In the genomic region with DNA sequence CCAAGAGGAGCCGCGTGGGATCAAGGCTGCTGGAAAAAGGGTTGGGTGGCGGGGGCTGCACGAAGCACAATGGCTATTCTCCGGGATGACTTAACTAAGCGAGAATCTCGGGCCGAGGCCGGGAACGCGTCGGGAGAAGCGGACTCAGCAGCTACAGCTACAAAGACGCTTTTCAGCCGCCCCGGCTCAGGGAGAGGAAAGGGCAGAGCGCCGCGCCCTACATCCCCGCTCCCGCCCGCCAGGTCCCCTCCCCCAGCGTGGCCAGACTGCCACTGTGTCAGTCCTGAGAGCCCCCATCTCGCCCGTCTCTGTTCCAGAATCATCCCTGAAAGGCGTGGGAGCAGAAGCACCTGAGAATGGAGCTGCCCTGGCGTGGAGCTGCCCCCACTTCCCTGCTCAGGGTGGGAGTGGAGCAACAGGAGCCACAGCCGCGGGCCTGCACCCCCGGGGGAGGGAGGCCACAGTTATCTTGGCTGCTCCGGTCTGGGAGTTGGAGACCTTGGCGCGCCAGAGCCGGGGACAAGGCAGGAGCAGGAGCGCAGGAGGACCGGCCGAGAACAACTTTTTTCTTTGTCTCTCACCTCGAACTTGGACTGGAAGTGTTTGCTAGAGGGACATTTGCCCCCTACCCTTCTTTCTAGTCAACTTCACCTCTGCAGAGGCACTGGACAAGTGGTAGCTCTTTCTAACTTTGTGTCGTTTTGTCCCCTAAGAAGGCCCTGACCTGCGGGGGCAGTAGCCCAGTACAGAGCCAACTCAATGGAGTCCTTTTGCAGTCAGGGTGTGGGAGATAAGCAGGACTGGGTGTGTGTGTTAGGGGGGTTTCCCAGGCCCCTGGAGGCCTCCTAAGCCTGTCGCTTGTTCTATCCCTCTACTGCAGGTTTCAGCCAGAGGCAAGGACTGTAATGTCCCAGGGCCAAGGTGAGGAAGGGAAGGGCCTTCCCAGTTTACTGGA, we compare ENCODE assay signal across 8 mouse cellular contexts. TPM values are rescaled to one million over a fixed set of nuclear protein-coding genes. Genes with fewer than 3 reads are reported as not detected.
DNase-seq lines count a peak whose midpoint lies in the region; ATAC-seq and TF ChIP-seq lines count a peak whose summit lies in the region.

No protein-coding gene starts in this region.

- no peak for ATAC-seq in heart, embryonic 15.5 days (replicated peaks; ENCODE audit: insufficient number of reproducible peaks, insufficient read depth, low FRiP score, low read depth)
- no peak for ATAC-seq in limb, embryonic 13.5 days (ENCODE audit: low FRiP score, low read depth)
- ATAC-seq in midbrain, embryonic 15.5 days (replicated peaks): no peak

- H3K27ac ChIP-seq in bone marrow macrophage, adult 2 months (ENCODE audit: insufficient read depth, low read depth, low read length): no peak overlapping the region
- H3K27ac ChIP-seq in heart, embryonic 15.5 days: no peak overlapping the region
- H3K27ac ChIP-seq in limb, embryonic 13.5 days: 0 out of 2 replicates have a peak overlapping the region, but pooled peaks have one; percentile 22
- no peak overlapping the region for H3K27ac ChIP-seq in midbrain, embryonic 15.5 days

- H3K36me3 ChIP-seq in heart, embryonic 15.5 days: no peaks in the 10 kb centered on the region
- no peaks in the 10 kb centered on the region for H3K36me3 ChIP-seq in limb, embryonic 13.5 days
- no peaks in the 10 kb centered on the region for H3K36me3 ChIP-seq in midbrain, embryonic 15.5 days (replicated peaks)

- TF ChIP-seq CTCF in bone marrow macrophage, adult 2 months (IDR thresholded peaks at IDR 0.05; ENCODE audit: low read depth, low read length): no peak

- TF ChIP-seq POLR2A in bone marrow macrophage, adult 2 months (IDR thresholded peaks at IDR 0.05; ENCODE audit: borderline replicate concordance, low read depth, low read length): no peak

- peak; percentile 27 for DNase-seq in gastrocnemius, postnatal 10 days
- no peak for DNase-seq in gastrocnemius, postnatal 36 days
- DNase-seq in layer of hippocampus, postnatal 36 days: no peak
- no peak for DNase-seq in cerebellum, adult 11-12 months

- peaks cover 69% of the 10 kb centered on the region for H3K27me3 ChIP-seq in heart, embryonic 15.5 days
- H3K27me3 ChIP-seq in limb, embryonic 13.5 days: peaks cover 98% of the 10 kb centered on the region
- peaks cover 76% of the 10 kb centered on the region for H3K27me3 ChIP-seq in midbrain, embryonic 15.5 days (replicated peaks)

- peaks cover 2% of the 10 kb centered on the region; the same call in 1 of the 2 replicates for H3K4me1 ChIP-seq in bone marrow macrophage, adult 2 months (ENCODE audit: control insufficient read depth, insufficient read depth, low read length)
- H3K4me1 ChIP-seq in heart, embryonic 15.5 days (replicated peaks): peaks cover 57% of the 10 kb centered on the region
- H3K4me1 ChIP-seq in limb, embryonic 13.5 days: peaks cover 45% of the 10 kb centered on the region
- H3K4me1 ChIP-seq in midbrain, embryonic 15.5 days: peaks cover 33% of the 10 kb centered on the region

- H3K4me2 ChIP-seq in heart, embryonic 15.5 days: peak overlapping the region; percentile 95
- peak overlapping the region; percentile 99 for H3K4me2 ChIP-seq in limb, embryonic 13.5 days (replicated peaks)
- H3K4me2 ChIP-seq in midbrain, embryonic 15.5 days: peak overlapping the region; percentile 43

- peak overlapping the region; percentile 2; the same call in 1 of the 2 replicates for H3K9ac ChIP-seq in heart, embryonic 15.5 days
- peak overlapping the region; percentile 58 for H3K9ac ChIP-seq in limb, embryonic 13.5 days
- peak overlapping the region; percentile 2; the same call in 1 of the 2 replicates for H3K9ac ChIP-seq in midbrain, embryonic 15.5 days

- no peaks in the 10 kb centered on the region for H3K9me3 ChIP-seq in heart, embryonic 15.5 days (replicated peaks)
- no peaks in the 10 kb centered on the region for H3K9me3 ChIP-seq in limb, embryonic 13.5 days
- H3K9me3 ChIP-seq in midbrain, embryonic 15.5 days: no peaks in the 10 kb centered on the region

- 4% methylated on average over 41 of the region's 41 CpGs for WGBS in heart, embryonic 15.5 days
- WGBS in limb, embryonic 13.5 days: 3% methylated on average over 41 of the region's 41 CpGs
- WGBS in midbrain, embryonic 15.5 days: 2% methylated on average over 41 of the region's 41 CpGs

- H3K4me3 ChIP-seq in bone marrow macrophage, adult 2 months (ENCODE audit: insufficient read depth, low read length): peak overlapping the region; percentile 62
- H3K4me3 ChIP-seq in heart, embryonic 15.5 days: peak overlapping the region; percentile 55
- peak overlapping the region; percentile 58 for H3K4me3 ChIP-seq in limb, embryonic 13.5 days
- H3K4me3 ChIP-seq in midbrain, embryonic 15.5 days: peak overlapping the region; percentile 52

- intact Hi-C loops in gastrocnemius, postnatal 36 days (cut with DNase I): no loop called here

RNA-seq across cellular contexts. Expression of a gene that starts 1.6 kb away (rescaled TPM):
- 1 to 10 TPM; 2.1 to 2.7 TPM for total RNA-seq in gastrocnemius, postnatal 10 days (2021)
- 1 to 10 TPM; 1.9 to 3.1 TPM for total RNA-seq in gastrocnemius, postnatal 36 days (2021)
- 9.8 and 11.8 TPM in 2 replicates for polyA plus RNA-seq in bone marrow macrophage, adult 2 months (2012; ENCODE audit: insufficient read depth, insufficient read length, missing spikeins)
- 5.9 and 6.7 TPM in 2 replicates for polyA plus RNA-seq in heart, embryonic 15.5 days (2015; fragmentation: Nextera tagmentation; extraction: Ambion mirVana)
- 18.4 and 20.1 TPM in 2 replicates for polyA plus RNA-seq in limb, embryonic 13.5 days (2015; fragmentation: Nextera tagmentation; extraction: Ambion mirVana)
- polyA plus RNA-seq in midbrain, embryonic 15.5 days (2015; fragmentation: Nextera tagmentation; extraction: Ambion mirVana): 35.5 and 35.9 TPM in 2 replicates
- total RNA-seq in layer of hippocampus, postnatal 36 days (2021): 1 to 10 TPM; 6.8 to 7.0 TPM

RNA-seq across cellular contexts. Expression of a gene that starts 2.4 kb away (rescaled TPM):
- 1 to 10 TPM; 3.6 to 4.0 TPM for total RNA-seq in gastrocnemius, postnatal 10 days (2021)
- under 1 TPM; 0.41 to 0.96 TPM for total RNA-seq in gastrocnemius, postnatal 36 days (2021)
- not detected in 2 replicates for polyA plus RNA-seq in bone marrow macrophage, adult 2 months (2012; ENCODE audit: insufficient read depth, insufficient read length, missing spikeins)
- 2.1 and 4.2 TPM in 2 replicates for polyA plus RNA-seq in heart, embryonic 15.5 days (2015; fragmentation: Nextera tagmentation; extraction: Ambion mirVana)
- polyA plus RNA-seq in limb, embryonic 13.5 days (2015; fragmentation: Nextera tagmentation; extraction: Ambion mirVana): 0.59 and 0.80 TPM in 2 replicates
- 0.35 and 0.73 TPM in 2 replicates for polyA plus RNA-seq in midbrain, embryonic 15.5 days (2015; fragmentation: Nextera tagmentation; extraction: Ambion mirVana)
- total RNA-seq in layer of hippocampus, postnatal 36 days (2021): under 1 TPM; 0.12 to 0.15 TPM

RNA-seq across cellular contexts. Expression of a gene that starts 22.1 kb away (rescaled TPM):
- total RNA-seq in gastrocnemius, postnatal 10 days (2021): 1 to 10 TPM; 8.1 to 9.9 TPM
- 1 to 10 TPM; 6.3 to 7.6 TPM for total RNA-seq in gastrocnemius, postnatal 36 days (2021)
- polyA plus RNA-seq in bone marrow macrophage, adult 2 months (2012; ENCODE audit: insufficient read depth, insufficient read length, missing spikeins): 22.0 and 25.7 TPM in 2 replicates
- 10.7 and 13.7 TPM in 2 replicates for polyA plus RNA-seq in heart, embryonic 15.5 days (2015; fragmentation: Nextera tagmentation; extraction: Ambion mirVana)
- 22.5 and 26.1 TPM in 2 replicates for polyA plus RNA-seq in limb, embryonic 13.5 days (2015; fragmentation: Nextera tagmentation; extraction: Ambion mirVana)
- 35.5 and 38.3 TPM in 2 replicates for polyA plus RNA-seq in midbrain, embryonic 15.5 days (2015; fragmentation: Nextera tagmentation; extraction: Ambion mirVana)
- total RNA-seq in layer of hippocampus, postnatal 36 days (2021): 10 to 100 TPM; 16.4 to 22.6 TPM

RNA-seq across cellular contexts. Expression of a gene that starts 24.9 kb away (rescaled TPM):
- total RNA-seq in gastrocnemius, postnatal 10 days (2021): 10 to 100 TPM; 46.9 to 59.9 TPM
- 10 to 100 TPM; 42.7 to 46.4 TPM for total RNA-seq in gastrocnemius, postnatal 36 days (2021)
- polyA plus RNA-seq in bone marrow macrophage, adult 2 months (2012; ENCODE audit: insufficient read depth, insufficient read length, missing spikeins): 69.1 and 75.3 TPM in 2 replicates
- 7.6 and 9.3 TPM in 2 replicates for polyA plus RNA-seq in heart, embryonic 15.5 days (2015; fragmentation: Nextera tagmentation; extraction: Ambion mirVana)
- 14.7 and 14.9 TPM in 2 replicates for polyA plus RNA-seq in limb, embryonic 13.5 days (2015; fragmentation: Nextera tagmentation; extraction: Ambion mirVana)
- polyA plus RNA-seq in midbrain, embryonic 15.5 days (2015; fragmentation: Nextera tagmentation; extraction: Ambion mirVana): 11.9 and 13.5 TPM in 2 replicates
- total RNA-seq in layer of hippocampus, postnatal 36 days (2021): 100 to 1,000 TPM in 1 of 2 experiments, 10 to 100 TPM in 1; 81.4 to 101 TPM

RNA-seq across cellular contexts. Expression of a gene that starts 38.5 kb away (rescaled TPM):
- 100 to 1,000 TPM; 188 to 204 TPM for total RNA-seq in gastrocnemius, postnatal 10 days (2021)
- 10 to 100 TPM; 21.8 to 23.2 TPM for total RNA-seq in gastrocnemius, postnatal 36 days (2021)
- polyA plus RNA-seq in bone marrow macrophage, adult 2 months (2012; ENCODE audit: insufficient read depth, insufficient read length, missing spikeins): 872 and 1,013 TPM in 2 replicates
- polyA plus RNA-seq in heart, embryonic 15.5 days (2015; fragmentation: Nextera tagmentation; extraction: Ambion mirVana): 1,310 and 1,493 TPM in 2 replicates
- polyA plus RNA-seq in limb, embryonic 13.5 days (2015; fragmentation: Nextera tagmentation; extraction: Ambion mirVana): 1,632 and 1,683 TPM in 2 replicates
- polyA plus RNA-seq in midbrain, embryonic 15.5 days (2015; fragmentation: Nextera tagmentation; extraction: Ambion mirVana): 1,136 and 1,188 TPM in 2 replicates
- 100 to 1,000 TPM; 469 to 520 TPM for total RNA-seq in layer of hippocampus, postnatal 36 days (2021)

Comparison
In these comparisons a context has a peak if more than half of its experiments do, and no peak if none do; other contexts are left out.
1. H3K4me2 ChIP-seq: peak in every context shown above with its lines; median percentile 99 in limb, embryonic 13.5 days; 95 in heart, embryonic 15.5 days; 43 in midbrain, embryonic 15.5 days.
2. H3K9ac ChIP-seq: peak in every context shown above with its lines; median percentile 58 in limb, embryonic 13.5 days; 2 in heart, embryonic 15.5 days; 2 in midbrain, embryonic 15.5 days.